Mouse (Mus musculus): ENCODE data around the gene Myo15.
A peak's percentile ranks its signal among the peaks of the same experiment; 100 is the strongest.
"Not testable (repeated sequence)": the region's sequence is repeated elsewhere in the genome, so short reads cannot be mapped to it uniquely, and the experiment has no call there.

Myo15 gene

GRCm38 (mm10) chr11:60469039-60469438 is at the start of gene Myo15:
Myo15 (plus strand) TSS chr11:60469339.
- no peak for DNase-seq (ENCODE audit: low read depth, low spot score)

- DNase-seq (ENCODE audit: low read depth, low spot score) = no peak
Measured at GRCm38 (mm10) chr11:60422046-60422668, 47.0 kb upstream of the Myo15 start.

- no peak for DNase-seq (ENCODE audit: low read depth, low spot score)
Measured at GRCm38 (mm10) chr11:60423006-60423405, 46.1 kb upstream of the Myo15 start.

DNA sequence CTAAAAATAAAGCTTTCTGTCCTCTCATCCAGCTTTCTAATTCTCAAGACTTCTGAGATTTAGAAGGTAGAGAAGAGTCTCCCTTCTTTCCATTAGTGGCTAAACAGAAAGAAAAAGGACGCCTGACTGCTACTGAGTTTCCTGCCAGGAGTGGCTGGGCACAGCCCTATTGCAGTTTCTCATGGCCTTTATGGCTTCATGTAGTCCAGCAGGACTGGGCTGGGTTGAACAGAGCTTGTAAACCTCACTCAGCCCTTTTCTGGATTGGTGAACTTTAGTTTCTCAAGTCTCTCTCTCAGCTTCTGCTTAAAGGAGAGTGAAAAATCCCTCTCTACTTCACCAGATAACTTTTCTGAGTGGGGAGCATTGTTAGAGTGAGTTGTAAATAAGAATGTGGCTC is 42.7 kb upstream of the Myo15 start:
- DNase-seq (ENCODE audit: low read depth, low spot score) = no peak

GRCm38 (mm10) chr11:60427628-60428027 is 41.5 kb upstream of the Myo15 start:
- no peak for DNase-seq (ENCODE audit: low read depth, low spot score)

DNA sequence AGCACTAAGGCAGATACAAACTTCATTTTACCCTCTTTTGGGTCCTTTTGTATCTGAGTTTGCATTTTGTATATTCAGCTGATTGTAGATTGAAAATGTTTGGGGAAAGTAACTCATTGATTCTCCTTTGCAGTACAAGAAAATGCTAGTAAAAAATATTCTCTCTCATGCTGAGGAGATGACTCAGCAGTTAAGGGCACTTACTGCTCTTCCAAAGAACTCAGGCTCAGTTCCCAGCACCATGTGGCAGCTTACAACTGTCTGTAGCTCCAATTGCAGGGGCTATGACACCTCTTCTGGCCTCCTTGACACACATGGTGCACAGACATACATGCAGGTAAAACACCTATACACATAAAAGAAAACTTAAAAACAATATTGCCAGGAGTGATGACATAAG is 35.6 kb upstream of the Myo15 start:
- DNase-seq (ENCODE audit: low read depth, low spot score) = no peak

- no peak for DNase-seq (ENCODE audit: low read depth, low spot score)
Measured at GRCm38 (mm10) chr11:60435133-60435532, 34.0 kb upstream of the Myo15 start.

DNA sequence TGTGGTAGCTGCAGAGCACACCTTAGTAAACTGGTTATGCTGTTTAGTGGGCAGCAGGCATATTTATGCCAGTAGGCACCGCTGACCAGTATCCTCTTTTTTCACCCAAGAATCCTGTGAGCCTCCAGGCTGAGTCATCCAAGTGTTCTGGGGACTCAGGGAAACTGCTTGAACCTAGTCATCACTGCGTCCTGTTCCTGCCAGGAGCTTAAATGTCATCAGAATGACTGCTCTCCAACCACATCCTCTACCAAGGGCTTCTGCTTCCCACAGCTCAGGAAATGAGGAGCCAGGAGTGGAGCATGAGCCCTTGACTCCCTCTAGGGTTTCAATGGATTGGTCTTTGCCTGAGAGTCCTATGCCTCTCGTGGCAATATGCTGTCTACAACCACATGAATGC is 32.5 kb upstream of the Myo15 start:
- DNase-seq (ENCODE audit: low read depth, low spot score) = no peak

- not testable (repeated sequence) for DNase-seq (ENCODE audit: low read depth, low spot score)
Measured at GRCm38 (mm10) chr11:60439621-60440020, 29.5 kb upstream of the Myo15 start.

- no peak for DNase-seq (ENCODE audit: low read depth, low spot score)
Measured at GRCm38 (mm10) chr11:60440176-60440575, 29.0 kb upstream of the Myo15 start.

DNA sequence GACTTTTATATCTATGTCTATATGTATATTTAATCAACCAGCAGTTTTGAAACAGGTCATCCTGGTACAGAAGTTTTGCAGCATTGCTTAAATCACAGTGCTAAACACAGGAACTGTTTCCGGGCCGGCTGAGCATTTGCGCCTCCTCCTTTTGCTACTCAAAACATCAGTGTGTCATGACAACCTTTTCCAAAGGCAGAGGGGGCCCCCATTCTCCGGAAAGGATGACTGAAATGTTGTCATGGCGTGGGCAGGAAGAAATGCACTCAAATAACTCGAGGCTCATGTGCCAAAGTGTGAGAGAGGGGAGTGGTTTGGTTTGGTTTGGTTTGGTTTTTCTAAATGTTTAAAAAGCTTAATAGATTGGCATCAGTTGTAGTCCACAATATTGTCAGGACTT is 26.2 kb upstream of the Myo15 start:
- DNase-seq (ENCODE audit: low read depth, low spot score) = no peak

GRCm38 (mm10) chr11:60444007-60444406 is 25.1 kb upstream of the Myo15 start:
- no peak for DNase-seq (ENCODE audit: low read depth, low spot score)

DNA sequence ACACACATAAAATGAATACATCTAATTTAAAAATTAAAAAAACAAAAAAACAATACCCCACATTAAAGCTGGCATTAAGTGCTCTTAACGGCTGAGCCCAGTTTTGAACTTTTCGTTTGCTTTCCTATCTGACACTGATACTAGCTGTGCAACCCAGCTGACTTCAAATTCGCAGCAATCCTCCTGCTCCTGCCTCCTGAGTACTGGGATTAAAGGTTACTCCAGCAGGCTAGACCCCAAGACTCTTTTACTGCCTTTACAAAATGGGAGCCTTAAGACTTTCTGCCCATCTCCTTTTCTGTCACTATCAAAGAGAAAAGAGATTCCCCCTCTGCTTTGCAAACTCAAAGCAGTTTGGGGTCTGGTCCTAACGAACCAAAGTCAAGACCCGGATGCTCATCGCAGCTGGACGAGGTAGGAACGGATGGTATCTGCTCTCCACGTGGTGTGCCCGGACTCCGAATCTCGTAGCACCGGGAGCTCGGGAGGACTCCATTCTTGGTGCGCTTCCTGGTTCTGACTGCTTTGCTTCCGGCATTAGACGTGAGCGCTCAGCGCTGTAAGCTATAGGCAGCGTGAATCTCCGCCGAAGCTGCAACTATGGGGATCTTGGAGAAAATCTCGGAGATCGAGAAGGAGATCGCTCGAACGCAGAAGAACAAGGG is 14.9 kb upstream of the Myo15 start, which contains the start of gene Drg2:
Gene Drg2 (plus strand): TSS at position 512 of the 665 bp plus-strand sequence.
- peak; percentile 76 for DNase-seq (ENCODE audit: low read depth, low spot score)

DNA sequence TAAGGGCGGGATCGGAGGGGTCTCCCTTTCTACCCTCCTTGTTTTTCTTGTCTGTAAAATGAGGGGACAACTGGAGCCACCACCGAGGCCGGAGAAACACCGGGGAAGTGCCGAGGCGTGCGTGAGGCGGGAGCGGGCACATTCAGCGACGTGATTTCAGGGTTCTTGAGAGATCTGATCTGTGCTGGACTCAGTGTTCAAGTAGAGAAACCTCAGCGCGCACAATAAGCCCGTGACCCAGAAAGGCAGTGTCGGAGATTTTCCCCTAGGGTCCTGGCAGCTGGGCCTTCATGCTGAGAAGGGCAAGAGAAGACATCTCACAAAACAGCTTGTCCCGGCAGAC is 14.4 kb upstream of the Myo15 start:
- DNase-seq (ENCODE audit: low read depth, low spot score) = no peak

DNA sequence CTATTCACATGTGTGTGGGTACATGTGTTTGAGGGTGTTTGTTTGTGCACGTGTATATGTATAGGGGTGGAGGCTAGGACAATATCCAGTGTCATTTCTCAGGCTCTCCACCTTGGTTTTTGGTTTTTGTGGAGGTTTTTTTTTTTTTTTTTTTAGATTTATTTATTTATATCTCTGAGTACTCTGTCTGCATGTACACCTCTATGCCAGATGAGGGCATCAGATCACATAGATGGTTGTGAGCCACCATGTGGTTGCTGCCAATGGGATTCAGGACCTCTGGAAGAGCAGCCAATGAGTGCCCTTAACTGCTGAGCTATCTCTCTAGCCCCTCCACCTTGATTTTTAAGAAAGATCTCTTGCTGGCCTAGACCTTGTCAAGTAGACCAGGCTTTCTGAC is 11.2 kb upstream of the Myo15 start:
- DNase-seq (ENCODE audit: low read depth, low spot score) = no peak

DNA sequence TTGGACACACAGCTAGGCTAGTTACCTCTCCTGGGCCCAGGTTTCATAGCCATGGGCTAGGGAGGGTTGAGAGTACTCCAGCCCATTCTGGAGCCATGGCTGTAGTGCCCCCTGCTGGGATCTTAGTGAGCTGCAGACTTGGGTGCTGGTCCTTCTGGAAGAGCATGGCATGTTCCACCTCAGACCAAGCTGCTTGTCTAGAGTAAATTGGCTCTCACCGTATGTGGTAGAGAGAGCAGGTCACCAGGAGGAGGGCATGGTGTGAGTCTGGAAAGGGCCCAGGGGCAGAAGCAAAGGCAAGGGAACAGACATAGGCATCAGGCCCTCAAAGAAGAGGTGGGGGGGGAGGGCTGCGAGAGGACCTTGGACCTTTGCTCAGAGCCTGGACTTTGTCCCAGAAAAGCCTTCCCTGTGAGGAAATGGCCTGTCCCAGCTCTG is 3.2 kb upstream of the Myo15 start:
- DNase-seq (ENCODE audit: low read depth, low spot score) = no peak

DNA sequence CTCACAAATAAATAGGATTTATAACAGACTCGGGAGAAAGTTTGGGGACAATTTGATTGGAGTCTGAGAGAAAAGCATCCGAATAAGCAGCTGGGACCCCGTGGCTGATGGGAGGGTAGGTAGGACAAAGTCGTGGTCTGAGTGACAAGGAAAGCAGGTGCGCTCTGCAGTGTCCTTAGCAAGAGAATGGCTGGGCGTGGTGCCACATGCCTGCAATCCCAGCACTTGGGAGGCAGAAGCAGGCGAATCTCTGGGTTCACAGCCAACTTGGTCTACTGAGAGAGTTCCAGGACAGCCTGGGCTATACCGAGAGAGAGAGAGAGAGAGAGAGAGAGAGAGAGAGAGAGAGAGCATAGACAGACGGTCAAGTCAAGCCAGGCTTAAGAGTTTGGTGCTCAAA is 1.6 kb downstream of the Myo15 start:
- DNase-seq (ENCODE audit: low read depth, low spot score) = no peak

DNA sequence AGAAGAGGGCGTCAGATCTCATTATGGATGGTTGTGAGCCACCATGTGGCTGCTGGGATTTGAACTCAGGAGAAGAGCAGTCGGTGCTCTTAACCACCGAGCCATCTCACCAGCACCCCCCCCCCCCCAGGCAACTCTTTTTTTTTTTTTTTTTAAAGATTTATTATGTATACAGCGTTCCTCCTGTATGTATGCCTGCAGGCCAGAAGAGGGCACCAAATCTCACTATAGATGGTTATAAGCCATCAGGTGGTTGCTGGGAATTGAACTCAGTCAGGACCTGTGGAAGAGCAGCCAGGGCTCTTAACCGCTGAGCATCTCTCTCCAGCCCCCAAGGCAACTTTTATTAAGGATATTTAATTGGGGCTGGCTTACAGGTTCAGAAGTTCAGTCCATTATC is 5.4 kb downstream of the Myo15 start:
- DNase-seq (ENCODE audit: low read depth, low spot score) = no peak

DNA sequence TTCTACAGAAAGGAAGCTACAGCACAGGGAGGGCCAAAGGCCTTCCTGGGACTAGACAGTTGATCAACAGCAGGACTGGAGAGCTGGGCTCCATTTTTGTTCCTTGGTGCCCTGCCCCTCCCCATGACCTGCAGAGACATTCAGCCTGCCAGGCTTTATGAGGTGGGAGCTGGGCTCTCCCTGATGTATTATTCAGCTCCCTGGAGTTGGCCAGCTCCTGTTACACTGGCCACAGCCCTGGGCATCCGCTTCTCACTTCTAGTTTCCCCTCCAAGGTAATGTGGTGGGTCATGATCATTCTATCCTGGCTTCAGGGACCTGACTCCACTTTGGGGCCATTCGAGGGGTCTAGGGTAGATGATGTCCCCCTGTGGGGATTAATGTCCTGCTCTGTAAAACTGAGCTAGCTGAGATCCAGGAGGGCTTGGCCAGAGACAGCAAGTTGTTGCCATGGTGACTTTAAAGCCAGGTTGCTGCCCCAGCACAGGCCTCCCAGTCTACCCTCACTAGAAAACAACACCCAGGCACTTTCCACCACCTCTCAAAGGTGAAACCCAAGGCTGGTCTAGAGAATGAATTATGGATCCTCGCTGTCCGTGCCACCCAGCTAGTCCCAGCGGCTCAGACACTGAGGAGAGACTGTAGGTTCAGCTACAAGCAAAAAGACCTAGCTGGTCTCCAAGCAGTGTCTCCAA is 6.7 kb downstream of the Myo15 start:
- DNase-seq (ENCODE audit: low read depth, low spot score) = no peak

GRCm38 (mm10) chr11:60478121-60478520 is 9.0 kb downstream of the Myo15 start:
- DNase-seq (ENCODE audit: low read depth, low spot score) = no peak

DNA sequence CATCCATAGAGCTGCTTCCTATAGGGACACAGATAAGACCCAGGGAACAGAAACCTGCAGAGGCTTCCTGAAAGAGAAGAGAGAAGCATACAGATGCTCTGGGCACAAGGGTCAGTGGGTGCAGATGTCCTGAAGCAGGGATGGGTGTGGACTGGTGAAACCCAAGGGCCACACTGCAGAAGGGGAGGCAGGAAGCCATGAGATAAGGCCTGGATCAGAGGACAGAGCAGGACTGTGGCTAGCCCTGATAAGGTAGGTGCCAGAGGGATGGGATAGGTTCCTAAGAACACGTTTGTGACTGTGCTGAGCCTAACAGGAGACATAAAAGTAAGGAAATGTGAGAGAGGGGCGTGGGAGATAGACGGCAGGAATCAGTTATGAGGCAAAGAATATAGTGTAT is 17.1 kb downstream of the Myo15 start:
- DNase-seq (ENCODE audit: low read depth, low spot score) = no peak

GRCm38 (mm10) chr11:60492726-60493125 is 23.6 kb downstream of the Myo15 start:
- no peak for DNase-seq (ENCODE audit: low read depth, low spot score)

DNA sequence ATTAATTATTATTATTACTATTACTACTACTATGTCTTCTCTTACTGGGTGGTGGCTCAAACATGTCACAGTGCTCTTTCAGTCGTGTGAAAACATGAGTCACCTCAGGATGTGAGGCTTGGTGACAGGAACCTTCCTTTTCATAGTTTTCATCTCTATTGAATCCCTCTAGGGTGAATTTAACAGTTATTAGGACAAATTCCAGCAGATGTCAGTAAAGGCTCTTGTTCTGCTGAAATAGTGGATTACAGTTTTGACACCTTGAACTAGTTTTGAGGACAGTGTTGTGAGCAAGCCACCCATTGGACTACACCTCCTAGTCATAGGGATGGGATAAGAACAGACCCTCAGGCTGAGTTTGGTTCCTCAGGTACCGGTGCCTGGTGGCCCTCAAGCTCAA is 26.6 kb downstream of the Myo15 start:
- no peak for DNase-seq (ENCODE audit: low read depth, low spot score)
